Mouse (Mus musculus) kidney, adult 2 months (tissue): ENCODE results near the gene Col1a1.

Source experiments
- CTCF ChIP-seq: fragments of 200-500 bp; conservative IDR thresholded peaks from 2 replicates; pipeline ENCODE4 v1.5.1; 2011; ENCODE audit warnings: low read depth, mild to moderate bottlenecking, control low read depth, low read length, moderate library complexity, mixed read lengths; ENCODE audit not compliant: insufficient read depth, insufficient read length
- POLR2A ChIP-seq: fragments of 200-500 bp; IDR thresholded peaks from one replicate; pipeline ENCODE4 v1.6.1; 2011; ENCODE audit warnings: low read depth, low read length, control low read depth

DNA sequence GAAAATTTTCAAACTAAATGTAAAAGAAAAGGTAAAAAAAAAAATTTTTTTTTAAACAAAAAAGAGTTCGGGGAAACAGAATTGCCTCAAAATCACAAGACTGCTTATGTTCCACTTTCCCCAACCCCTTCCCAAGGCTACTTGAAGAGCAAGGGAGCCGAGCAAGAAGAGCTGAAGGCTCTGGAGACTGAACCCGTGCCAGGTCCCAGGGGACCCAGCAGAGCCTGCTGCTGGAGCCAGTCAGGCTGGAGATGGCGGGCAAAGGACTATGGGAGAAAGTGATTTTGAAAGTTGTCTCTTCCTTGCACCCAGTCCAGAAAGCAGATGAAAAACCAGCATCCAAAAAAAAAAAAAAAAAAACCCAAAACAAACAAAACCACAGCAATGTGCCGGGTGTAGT, 49.8 kb downstream of the Col1a1 start:
- no peak for TF ChIP-seq CTCF
- TF ChIP-seq POLR2A = no peak
